Comparison of ENCODE assay signal across 9 mouse cellular contexts in the genomic region with DNA sequence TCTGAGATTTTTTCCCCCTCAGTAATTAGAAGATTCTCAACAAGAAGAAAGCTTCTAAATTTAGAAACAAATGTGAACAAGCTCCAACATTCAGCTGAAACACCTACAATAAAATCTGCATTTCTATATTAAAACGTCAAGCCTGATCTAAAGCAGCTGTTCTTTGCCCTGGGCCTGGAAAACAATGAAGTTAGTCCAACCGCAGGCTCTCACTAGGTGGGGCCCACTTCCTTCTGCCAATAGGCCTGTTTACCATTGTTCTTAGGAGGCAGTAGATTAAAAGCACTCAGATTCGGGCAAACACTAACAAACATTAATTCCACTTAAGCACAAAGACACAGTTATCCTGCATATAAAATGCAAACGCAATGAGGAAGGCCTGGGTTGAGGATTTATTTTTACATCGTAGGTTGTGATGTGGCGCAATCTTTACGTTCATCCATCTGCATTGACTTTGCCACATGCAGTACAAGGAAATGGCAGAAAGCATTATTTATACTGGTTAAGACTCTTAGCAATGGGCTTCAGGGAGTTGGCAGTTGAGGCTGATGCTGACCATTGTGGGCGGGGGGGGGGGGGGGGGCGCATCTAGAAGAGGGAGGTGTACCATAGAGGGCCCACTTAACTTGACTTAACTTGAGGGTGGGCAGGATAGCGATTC. TPM values are rescaled to one million over a fixed set of nuclear protein-coding genes. Genes with fewer than 3 reads are reported as not detected.
DNase-seq lines count a peak whose midpoint lies in the region; ATAC-seq and TF ChIP-seq lines count a peak whose summit lies in the region.
"Had no signal": no experiment of that assay in that cellular context is flagged by ENCODE, and none has a peak within 500 bp of the region (broad histone marks: within the 10 kb centered on the region; RNA-seq: fewer than 3 reads in every experiment).

No protein-coding gene starts in this region.

- H3K9me3 ChIP-seq in heart, embryonic 10.5 days, result no peaks in the 10 kb centered on the region
- H3K9me3 ChIP-seq in limb, embryonic 15.5 days, result no peaks in the 10 kb centered on the region
- H3K9me3 ChIP-seq: intestine, embryonic 15.5 days had no signal

- H3K27ac ChIP-seq in left cerebral cortex, adult 2 months, result peak overlapping the region; percentile 53; the same call in 1 of the 2 replicates
- H3K27ac ChIP-seq in heart, embryonic 10.5 days, result peak overlapping the region; percentile 47; the same call in 1 of the 2 replicates
- H3K27ac ChIP-seq in limb, embryonic 15.5 days, result peak overlapping the region; percentile 80
- H3K27ac ChIP-seq: intestine, embryonic 15.5 days had no signal

- H3K9ac ChIP-seq in limb, embryonic 15.5 days, result no peak overlapping the region
- H3K9ac ChIP-seq: intestine, embryonic 15.5 days had no signal

- intact Hi-C loops in left cerebral cortex, adult 2 months (cut with DNase I), result no loop called here
- intact Hi-C loops in left cerebral cortex, postnatal 36 days (cut with DNase I), result no loop called here

- ATAC-seq in limb, embryonic 15.5 days (ENCODE audit: insufficient number of reproducible peaks, low FRiP score, low TSS enrichment, low read depth), result no peak
- ATAC-seq: intestine, embryonic 15.5 days had no signal

- no peak; the same call in 1 of the 2 replicates for TF ChIP-seq CTCF in left cerebral cortex, adult 2 months (IDR thresholded peaks at IDR 0.05)

- no peak for DNase-seq in left cerebral cortex, adult 2 months (ENCODE audit: extremely low spot score in 1 of 2, low spot score in 2 of 2)
- DNase-seq in left cerebral cortex, postnatal 36 days (ENCODE audit: low spot score in 2 of 2), result no peak
- DNase-seq in heart, embryonic 10.5 days (ENCODE audit: low spot score), result peak; percentile 52
- DNase-seq in telencephalon, adult 2 months (ENCODE audit: low read depth, low spot score), result peak; percentile 28
- no peak for DNase-seq in thymus, postnatal 25 days
- DNase-seq in embryo, embryonic 11 days, result no peak
- DNase-seq: cerebellum, postnatal 10 days had no signal

- no peak overlapping the region for H3K4me2 ChIP-seq in limb, embryonic 15.5 days
- H3K4me2 ChIP-seq: intestine, embryonic 15.5 days had no signal

- no peak overlapping the region for H3K4me3 ChIP-seq in left cerebral cortex, adult 2 months
- H3K4me3 ChIP-seq in heart, embryonic 10.5 days, result no peak overlapping the region
- no peak overlapping the region for H3K4me3 ChIP-seq in limb, embryonic 15.5 days
- H3K4me3 ChIP-seq: intestine, embryonic 15.5 days had no signal

- WGBS in heart, embryonic 10.5 days, result 72% methylated on average over 10 of the region's 10 CpGs
- WGBS in limb, embryonic 15.5 days, result 43% methylated on average over 10 of the region's 10 CpGs

- no peaks in the 10 kb centered on the region for H3K27me3 ChIP-seq in heart, embryonic 10.5 days (ENCODE audit: insufficient read depth, poor library complexity, severe bottlenecking)
- H3K27me3 ChIP-seq in limb, embryonic 15.5 days, result no peaks in the 10 kb centered on the region
- H3K27me3 ChIP-seq: intestine, embryonic 15.5 days had no signal

- H3K4me1 ChIP-seq in heart, embryonic 10.5 days, result peaks cover 39% of the 10 kb centered on the region
- peaks cover 38% of the 10 kb centered on the region for H3K4me1 ChIP-seq in limb, embryonic 15.5 days
- H3K4me1 ChIP-seq: intestine, embryonic 15.5 days had no signal

- peaks cover 22% of the 10 kb centered on the region for H3K36me3 ChIP-seq in heart, embryonic 10.5 days
- peaks cover 4% of the 10 kb centered on the region; the same call in 1 of the 2 replicates for H3K36me3 ChIP-seq in limb, embryonic 15.5 days
- H3K36me3 ChIP-seq: intestine, embryonic 15.5 days had no signal

RNA-seq across cellular contexts. Expression of gene Crybg3, which starts 32.9 kb away (rescaled TPM):
- 1 to 10 TPM; 4.9 TPM for total RNA-seq in left cerebral cortex, adult 2 months (2021)
- 1 to 10 TPM; 3.2 to 5.4 TPM for total RNA-seq in left cerebral cortex, postnatal 36 days (2021)
- 11.4 and 17.5 TPM in 2 replicates for polyA plus RNA-seq in heart, embryonic 10.5 days (2016; fragmentation: Nextera tagmentation; extraction: Ambion mirVana)
- 12.0 and 13.8 TPM in 2 replicates for polyA plus RNA-seq in limb, embryonic 15.5 days (2015; fragmentation: Nextera tagmentation; extraction: Ambion mirVana)

Comparison
In these comparisons a context has a peak if more than half of its experiments do, and no peak if none do; other contexts are left out.
1. DNase-seq: peak in heart, embryonic 10.5 days (single experiment) and telencephalon, adult 2 months (single experiment); none in left cerebral cortex, adult 2 months (0 of 2), left cerebral cortex, postnatal 36 days (0 of 2), thymus, postnatal 25 days (single experiment) and embryo, embryonic 11 days (single experiment).
2. Peak in every context shown above with its lines, with median percentiles within 50 percentile points of each other: H3K27ac ChIP-seq.